Mouse (Mus musculus) G1E (cell line): ENCODE measurements around the gene AI661453.
"Not testable (repeated sequence)": the region's sequence is repeated elsewhere in the genome, so short reads cannot be mapped to it uniquely, and the experiment has no call there.

Experiments
- CTCF ChIP-seq: IDR thresholded peaks from 2 replicates; pipeline ENCODE4 v1.5.1; 2012; ENCODE audit warnings: low read depth, low read length, inconsistent platforms, mixed read lengths
- GATA1 ChIP-seq: IDR thresholded peaks from 2 replicates; pipeline ENCODE4 v1.6.1; 2012; ENCODE audit warnings: borderline replicate concordance, low read length, inconsistent platforms, mixed read lengths
- POLR2AphosphoS5 ChIP-seq: IDR thresholded peaks from 2 replicates; pipeline ENCODE4 v1.6.1; 2012; ENCODE audit warnings: low read depth, low read length, inconsistent platforms; ENCODE audit not compliant: insufficient replicate concordance
- TAL1 ChIP-seq: conservative IDR thresholded peaks from 2 replicates; pipeline ENCODE4 v1.6.1; 2012; ENCODE audit warnings: low read depth, low read length, inconsistent platforms, mixed read lengths

DNA sequence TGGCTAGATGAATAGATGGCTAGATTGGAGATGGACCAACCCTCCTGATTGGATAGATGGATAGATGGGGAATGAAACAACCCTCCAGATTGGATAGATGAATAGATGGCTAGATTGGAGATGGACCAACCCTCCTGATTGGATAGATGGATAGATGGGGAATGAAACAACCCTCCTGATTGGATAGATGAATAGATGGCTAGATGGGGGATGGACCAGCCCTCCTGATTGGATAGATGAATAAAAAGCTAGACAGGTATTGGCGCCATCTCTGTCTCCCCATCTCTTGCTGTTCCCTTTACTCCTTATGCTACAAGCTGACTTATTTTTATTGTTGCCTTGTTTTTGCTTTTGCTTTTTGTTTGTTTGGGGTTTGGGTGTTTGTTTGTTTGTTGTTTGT lies 13.8 kb upstream of the AI661453 start:
- not testable (repeated sequence) for TF ChIP-seq CTCF, POLR2AphosphoS5, GATA1, TAL1
